Mouse (Mus musculus) cerebellum, adult 2 months (tissue): ENCODE measurements around the gene Zswim1.

ENCODE experiments used
- CTCF ChIP-seq: fragments of 200-500 bp; IDR thresholded peaks from 2 replicates; pipeline ENCODE4 v1.5.1; 2011; ENCODE audit warnings: low read depth, mild to moderate bottlenecking, control low read depth, low read length, moderate library complexity, borderline replicate concordance; ENCODE audit not compliant: insufficient read depth
- POLR2A ChIP-seq: fragments of 200-500 bp; IDR thresholded peaks from 2 replicates; pipeline ENCODE4 v1.6.1; 2011; ENCODE audit warnings: low read length, control low read depth, borderline replicate concordance; ENCODE audit not compliant: insufficient read depth

GRCm38 (mm10) chr2:164815821-164816220 lies 6.7 kb upstream of the Zswim1 start:
- TF ChIP-seq POLR2A (no peak), CTCF (no peak)
